Mouse (Mus musculus) intestine, postnatal 0 days (tissue): ENCODE results near the gene Rassf4. TPM values are rescaled to one million over a fixed set of nuclear protein-coding genes. Genes with fewer than 3 reads are reported as not detected.
A peak's percentile ranks its signal among the peaks of the same experiment; 100 is the strongest.

Source experiments
- ATAC-seq: fragments of 200-750 bp; cut with Nextera tagmentation; 2 replicates; pipeline ENCODE4 v1.8.0; 2017; ENCODE audit warnings: mild to moderate bottlenecking, moderate TSS enrichment, moderate library complexity
- H3K27ac ChIP-seq: fragments of 300-500 bp; sonication (generic); 2 replicates; pipeline ENCODE4 v1.5.1; 2014; ENCODE audit warnings: mild to moderate bottlenecking, low read depth, low read length, moderate library complexity
- H3K27me3 ChIP-seq: fragments of 300-500 bp; sonication (generic); replicated peaks from 2 replicates; pipeline ENCODE4 v1.6.1; 2014; ENCODE audit warnings: low read length, mixed read lengths; ENCODE audit not compliant: control insufficient read depth, insufficient read depth
- H3K36me3 ChIP-seq: fragments of 300-500 bp; sonication (generic); 2 replicates; pipeline ENCODE4 v1.6.1; 2014; ENCODE audit warnings: mild to moderate bottlenecking, moderate library complexity; ENCODE audit not compliant: control insufficient read depth, insufficient read depth
- H3K4me1 ChIP-seq: fragments of 300-500 bp; sonication (generic); replicated peaks from 2 replicates; pipeline ENCODE4 v1.6.1; 2014; ENCODE audit warnings: antibody characterized with exemption, low read length, mixed read lengths; ENCODE audit not compliant: control insufficient read depth, insufficient read depth
- H3K4me2 ChIP-seq: fragments of 300-500 bp; sonication (generic); replicated peaks from 2 replicates; pipeline ENCODE4 v1.6.1; 2014; ENCODE audit warnings: low read depth, mild to moderate bottlenecking, moderate library complexity
- H3K4me3 ChIP-seq: fragments of 300-500 bp; sonication (generic); 2 replicates; pipeline ENCODE4 v1.5.1; 2014; ENCODE audit warnings: low read depth, low read length
- H3K9ac ChIP-seq: fragments of 300-500 bp; sonication (generic); 2 replicates; pipeline ENCODE4 v1.6.1; 2014; ENCODE audit warnings: mild to moderate bottlenecking, low read depth, low read length
- H3K9me3 ChIP-seq: fragments of 300-500 bp; sonication (generic); 2 replicates; pipeline ENCODE4 v1.6.1; 2016; ENCODE audit warnings: mixed run types; ENCODE audit not compliant: control insufficient read depth
- CTCF ChIP-seq: sonication (generic); IDR thresholded peaks from 2 replicates; pipeline ENCODE4 v1.5.1; 2016; ENCODE audit warnings: low read depth, mild to moderate bottlenecking, control low read depth, antibody characterized with exemption, moderate library complexity
- WGBS: fragments of 180-500 bp; shearing (Covaris S2); extraction: QIAGEN DNeasy Blood & Tissue Kit; methylation state at CpG from one replicate; pipeline ENCODE4 v1.1.7; 2014; 5-methylcytosine and 5-hydroxymethylcytosine counted together
- polyA plus RNA-seq: library from polyadenylated mRNA; unstranded; fragments of >200 nt; fragmentation: Nextera tagmentation; extraction: Ambion mirVana; gene quantifications from 2 replicates; pipeline ENCODE4 v1.2.1, GENCODE M21; 2015

Rassf4 gene
- polyA plus RNA-seq, 1 experiment from 2014 or later: 6.4 TPM

- H3K27ac ChIP-seq: no peak overlapping the region
- peak; percentile 35; the same call in 1 of the 2 replicates for ATAC-seq
- 64% methylated on average over 12 of the region's 12 CpGs for WGBS
Observed at GRCm38 (mm10) chr6:116647763-116648162, 26.0 kb downstream of the Rassf4 start.

GRCm38 (mm10) chr6:116644335-116644734 is 29.4 kb downstream of the Rassf4 start:
- Histone ChIP-seq H3K9ac (no peak overlapping the region), H3K27ac (peak overlapping the region; percentile 23; the same call in 1 of the 2 replicates), H3K4me1 (0 out of 2 replicates have a peak, but pooled peaks cover 4% of the 10 kb centered on the region), H3K27me3 (no peaks in the 10 kb centered on the region), H3K36me3 (no peaks in the 10 kb centered on the region; the same call in 1 of the 2 replicates), H3K4me2 (no peak overlapping the region), H3K4me3 (no peak overlapping the region), H3K9me3 (no peaks in the 10 kb centered on the region)
- ATAC-seq: peak; percentile 65
- 27% methylated on average over 3 of the region's 3 CpGs for WGBS
- TF ChIP-seq CTCF: no peak

More at GRCm38 (mm10) chr6:116647763-116648162, 26.0 kb downstream of the Rassf4 start:
- Histone ChIP-seq H3K4me2 (no peak overlapping the region), H3K9ac (no peak overlapping the region), H3K27me3 (no peaks in the 10 kb centered on the region), H3K9me3 (no peaks in the 10 kb centered on the region), H3K4me1 (0 out of 2 replicates have a peak, but pooled peaks cover 4% of the 10 kb centered on the region), H3K4me3 (no peak overlapping the region), H3K36me3 (peaks cover 6% of the 10 kb centered on the region; the same call in 1 of the 2 replicates)
- no peak for TF ChIP-seq CTCF

GRCm38 (mm10) chr6:116643881-116644280 is 29.9 kb downstream of the Rassf4 start:
- ATAC-seq: no peak

GRCm38 (mm10) chr6:116642942-116643341 is 30.8 kb downstream of the Rassf4 start:
- H3K9me3 ChIP-seq: no peaks in the 10 kb centered on the region
- H3K4me3 ChIP-seq: no peak overlapping the region
- no peak overlapping the region for H3K27ac ChIP-seq
- no peaks in the 10 kb centered on the region; the same call in 1 of the 2 replicates for H3K36me3 ChIP-seq
- ATAC-seq: no peak
- TF ChIP-seq CTCF: no peak
- H3K9ac ChIP-seq: no peak overlapping the region
- H3K4me2 ChIP-seq: no peak overlapping the region
- 0 out of 2 replicates have a peak, but pooled peaks cover 4% of the 10 kb centered on the region for H3K4me1 ChIP-seq
- H3K27me3 ChIP-seq: no peaks in the 10 kb centered on the region
- 88% methylated on average over 11 of the region's 11 CpGs for WGBS

More at GRCm38 (mm10) chr6:116643881-116644280, 29.9 kb downstream of the Rassf4 start:
- Histone ChIP-seq H3K4me2 (no peak overlapping the region), H3K4me3 (no peak overlapping the region), H3K4me1 (0 out of 2 replicates have a peak, but pooled peaks cover 4% of the 10 kb centered on the region), H3K9me3 (no peaks in the 10 kb centered on the region), H3K27ac (no peak overlapping the region), H3K9ac (no peak overlapping the region), H3K36me3 (no peaks in the 10 kb centered on the region; the same call in 1 of the 2 replicates), H3K27me3 (no peaks in the 10 kb centered on the region)
- no peak for TF ChIP-seq CTCF
- WGBS: 52% methylated on average over 4 of the region's 4 CpGs

GRCm38 (mm10) chr6:116639663-116640062 is 34.1 kb downstream of the Rassf4 start:
- no peak overlapping the region for H3K27ac ChIP-seq
- WGBS: 39% methylated on average over 2 of the region's 2 CpGs
- no peaks in the 10 kb centered on the region for H3K36me3 ChIP-seq
- H3K9ac ChIP-seq: no peak overlapping the region
- no peak overlapping the region for H3K4me3 ChIP-seq
- H3K4me1 ChIP-seq: peaks cover 6% of the 10 kb centered on the region; the same call in 1 of the 2 replicates
- TF ChIP-seq CTCF: no peak
- no peak for ATAC-seq
- no peaks in the 10 kb centered on the region for H3K27me3 ChIP-seq
- no peak overlapping the region for H3K4me2 ChIP-seq
- H3K9me3 ChIP-seq: no peaks in the 10 kb centered on the region

GRCm38 (mm10) chr6:116638871-116639270 is 34.9 kb downstream of the Rassf4 start:
- Histone ChIP-seq H3K9me3 (no peaks in the 10 kb centered on the region), H3K4me3 (no peak overlapping the region), H3K36me3 (no peaks in the 10 kb centered on the region), H3K9ac (no peak overlapping the region), H3K4me2 (no peak overlapping the region), H3K27me3 (no peaks in the 10 kb centered on the region), H3K27ac (no peak overlapping the region), H3K4me1 (peaks cover 9% of the 10 kb centered on the region; the same call in 1 of the 2 replicates)
- WGBS: 75% methylated on average over 2 of the region's 2 CpGs
- TF ChIP-seq CTCF: no peak
- ATAC-seq: no peak
